Mouse (Mus musculus) CH12.LX (cell line): Measurements from ENCODE around the gene Vti1a. TPM values are rescaled to one million over a fixed set of nuclear protein-coding genes. Genes with fewer than 3 reads are reported as not detected.

Experiments
- DNase-seq: peaks from one replicate; pipeline ENCODE4 v3.0.0-alpha.2; 2013; ENCODE audit errors: extremely low read depth
- H3K27ac ChIP-seq: 2 replicates; pipeline ENCODE4 v1.5.1; 2012; ENCODE audit warnings: low read depth, mild to moderate bottlenecking, control low read depth, moderate library complexity; ENCODE audit not compliant: insufficient read depth
- H3K27me3 ChIP-seq: replicated peaks from 2 replicates; pipeline ENCODE3; 2012; ENCODE audit warnings: inconsistent platforms
- H3K36me3 ChIP-seq, 2 experiments: replicated peaks in 1 of 2; 2 replicates each; pipeline versions ENCODE3 to v1.6.1; 2012; ENCODE audit warnings: inconsistent platforms in 1 of 2, low read length in 1 of 2, mild to moderate bottlenecking in 1 of 2, mixed read lengths in 1 of 2, moderate library complexity in 1 of 2; ENCODE audit not compliant: control insufficient read depth in 1 of 2, insufficient read depth in 1 of 2
- H3K4me1 ChIP-seq, 2 experiments: 2 replicates each; pipeline ENCODE4 v1.6.1; 2012; ENCODE audit warnings: inconsistent platforms in 1 of 2, moderate library complexity in 1 of 2; ENCODE audit not compliant: insufficient read depth in 2 of 2, control insufficient read depth in 1 of 2
- H3K4me2 ChIP-seq: 2 replicates; pipeline ENCODE4 v1.6.1; 2012; ENCODE audit warnings: low read depth, mild to moderate bottlenecking, control low read depth; ENCODE audit not compliant: poor library complexity, insufficient read depth, severe bottlenecking
- H3K4me3 ChIP-seq, 3 experiments: fragments of 150-350 bp in 1 of 3; sonication (generic) in 1 of 3; replicated peaks in 1 of 3; 2 replicates each; pipeline versions ENCODE3 to v1.5.1; 2011 to 2012; ENCODE audit warnings: low read depth in 2 of 3, low read length in 2 of 3, mild to moderate bottlenecking in 2 of 3, moderate library complexity in 2 of 3, control low read depth in 1 of 3, improper control_type of control experiment in 1 of 3, inconsistent platforms in 1 of 3, mixed read lengths in 1 of 3; ENCODE audit not compliant: poor library complexity in 1 of 3
- H3K79me2 ChIP-seq: replicated peaks from 2 replicates; pipeline ENCODE4 v1.6.1; 2012; ENCODE audit warnings: mild to moderate bottlenecking, moderate library complexity; ENCODE audit not compliant: control insufficient read depth, poor library complexity, insufficient read depth, severe bottlenecking; ENCODE audit errors: extremely low read depth
- H3K9ac ChIP-seq: 2 replicates; pipeline ENCODE4 v1.6.1; 2012; ENCODE audit warnings: low read depth, mild to moderate bottlenecking, control low read depth, moderate library complexity; ENCODE audit not compliant: insufficient read depth
- H3K9me3 ChIP-seq: replicated peaks from 2 replicates; pipeline ENCODE3; 2012; ENCODE audit warnings: low read length, inconsistent platforms, mixed read lengths
- CHD1 ChIP-seq: IDR thresholded peaks from 2 replicates; pipeline ENCODE4 v1.6.1; 2012; ENCODE audit warnings: low read depth, low read length, improper control_type of control experiment, inconsistent platforms
- CHD2 ChIP-seq: IDR thresholded peaks from 2 replicates; pipeline ENCODE4 v1.6.1; 2011; ENCODE audit warnings: low read length, improper control_type of control experiment
- CTCF ChIP-seq, 2 experiments: IDR thresholded peaks in 1 of 2; conservative IDR thresholded peaks in 1 of 2; 2 replicates each; pipeline ENCODE4 v1.5.1; 2011 to 2012; ENCODE audit warnings: low read depth in 2 of 2, low read length in 2 of 2, improper control_type of control experiment in 1 of 2, inconsistent platforms in 1 of 2, mild to moderate bottlenecking in 1 of 2, moderate library complexity in 1 of 2
- EP300 ChIP-seq: IDR thresholded peaks from 2 replicates; pipeline ENCODE4 v1.6.1; 2011; ENCODE audit warnings: low read length, improper control_type of control experiment
- ETS1 ChIP-seq: conservative IDR thresholded peaks from 2 replicates; pipeline ENCODE4 v1.6.1; 2012; ENCODE audit warnings: low read depth, mild to moderate bottlenecking, inconsistent platforms, low read length, improper control_type of control experiment, moderate library complexity
- IRF4 ChIP-seq: IDR thresholded peaks from 2 replicates; pipeline ENCODE4 v1.6.1; 2014; ENCODE audit warnings: low read depth, mild to moderate bottlenecking, inconsistent platforms, low read length, improper control_type of control experiment
- MAFK ChIP-seq: IDR thresholded peaks from 2 replicates; pipeline ENCODE4 v1.6.1; 2011; ENCODE audit warnings: low read length, improper control_type of control experiment; ENCODE audit not compliant: insufficient replicate concordance
- MAZ ChIP-seq: IDR thresholded peaks from 2 replicates; pipeline ENCODE4 v1.6.1; 2012; ENCODE audit warnings: low read depth, mild to moderate bottlenecking, inconsistent platforms, low read length, improper control_type of control experiment, moderate library complexity
- MEF2A ChIP-seq: IDR thresholded peaks from 2 replicates; pipeline ENCODE4 v1.6.1; 2014; ENCODE audit warnings: low read depth, mild to moderate bottlenecking, inconsistent platforms, low read length, improper control_type of control experiment, borderline replicate concordance
- MXI1 ChIP-seq: IDR thresholded peaks from 2 replicates; pipeline ENCODE4 v1.6.1; 2011; ENCODE audit warnings: mild to moderate bottlenecking, low read depth, low read length, improper control_type of control experiment
- PAX5 ChIP-seq: IDR thresholded peaks from 2 replicates; pipeline ENCODE4 v1.6.1; 2012; ENCODE audit warnings: low read length, inconsistent platforms, mixed read lengths
- POLR2A ChIP-seq: IDR thresholded peaks from 2 replicates; pipeline ENCODE4 v1.6.1; 2011; ENCODE audit warnings: low read depth, mild to moderate bottlenecking, improper control_type of control experiment, low read length
- POLR2AphosphoS2 ChIP-seq: IDR thresholded peaks from 2 replicates; pipeline ENCODE4 v1.6.1; 2011; ENCODE audit warnings: low read depth, low read length, improper control_type of control experiment
- RAD21 ChIP-seq: IDR thresholded peaks from 2 replicates; pipeline ENCODE4 v1.6.1; 2011; ENCODE audit warnings: low read depth, mild to moderate bottlenecking, low read length, improper control_type of control experiment, moderate library complexity
- RCOR1 ChIP-seq: conservative IDR thresholded peaks from 2 replicates; pipeline ENCODE4 v1.6.1; 2012; ENCODE audit warnings: low read depth, mild to moderate bottlenecking, inconsistent platforms, low read length, improper control_type of control experiment
- SIN3A ChIP-seq: IDR thresholded peaks from 2 replicates; pipeline ENCODE4 v1.6.1; 2012; ENCODE audit warnings: low read length, improper control_type of control experiment, inconsistent platforms
- SMC3 ChIP-seq: IDR thresholded peaks from 2 replicates; pipeline ENCODE4 v1.6.1; 2011; ENCODE audit warnings: low read depth, low read length, improper control_type of control experiment
- TBP ChIP-seq: conservative IDR thresholded peaks from 2 replicates; pipeline ENCODE4 v1.6.1; 2011; ENCODE audit warnings: low read depth, low read length, improper control_type of control experiment
- TCF12 ChIP-seq: IDR thresholded peaks from 2 replicates; pipeline ENCODE4 v1.6.1; 2014; ENCODE audit warnings: low read depth, mild to moderate bottlenecking, inconsistent platforms, low read length, improper control_type of control experiment
- ZC3H11A ChIP-seq: IDR thresholded peaks from 2 replicates; pipeline ENCODE4 v1.6.1; 2012; ENCODE audit warnings: low read depth, mild to moderate bottlenecking, inconsistent platforms, low read length, improper control_type of control experiment
- dilution Hi-C: fragments of 300-500 bp; cut with MboI; formaldehyde crosslinking; loops from 2 replicates; pipeline ENCODE4 v1.14.3; 2020; ENCODE audit warnings: low sequenced_read_pairs; ENCODE audit not compliant: extremely low pct_unique_long_range_greater_than_20kb, extremely low pct_ligation_motif_present
- in situ Hi-C: fragments of 300-500 bp; cut with MboI; formaldehyde crosslinking; loops from 3 replicates; pipeline ENCODE4 v1.14.3; 2019; ENCODE audit warnings: low sequenced_read_pairs, low pct_ligation_motif_present, low pct_unique_long_range_greater_than_20kb, mixed read lengths
- polyA plus RNA-seq: library from polyadenylated mRNA; unstranded; fragments of >175 nt; gene quantifications from 2 replicates; pipeline ENCODE4 v1.2.1, GENCODE M21; 2012; ENCODE audit warnings: low read depth; ENCODE audit not compliant: insufficient read length
- total RNA-seq, 2 experiments: library from RNA; depleted of rRNA; stranded (reverse); fragments of 300-350 nt in 1 of 2; fragments of >200 nt in 1 of 2; gene quantifications; 2 replicates each; pipeline ENCODE4 v1.2.3; 2012 to 2014

Vti1a gene
- total and polyA plus RNA-seq, 3 experiments: 22.3 to 27.6 (median 23.5) TPM

- in situ Hi-C loops: no loop called here
- no peaks in the 10 kb centered on the region for H3K27me3 ChIP-seq
- peaks cover 10 to 69% of the 10 kb centered on the region in 2 experiments for H3K36me3 ChIP-seq
- H3K4me1 ChIP-seq: no peaks in the 10 kb centered on the region
- no peak overlapping the region for H3K9ac ChIP-seq
- DNase-seq: no peak
- dilution Hi-C loops: no loop called here
- H3K4me2 ChIP-seq: no peak overlapping the region
- H3K9me3 ChIP-seq: no peaks in the 10 kb centered on the region
- TF ChIP-seq CTCF (conservative IDR thresholded peaks at IDR 0.05 in 1 of 2, IDR thresholded peaks at IDR 0.05 in 1 of 2; ENCODE audit: low read depth in 2 of 2, low read length in 2 of 2) (no peak), ZC3H11A (no peak), MEF2A (no peak), CHD2 (no peak), SMC3 (no peak), EP300 (no peak), PAX5 (no peak), MAZ (no peak), CHD1 (no peak), MAFK (no peak), SIN3A (no peak), POLR2AphosphoS2 (no peak), ETS1 (no peak)
- no peak overlapping the region for H3K4me3 ChIP-seq
- H3K79me2 ChIP-seq: no peaks in the 10 kb centered on the region
- H3K27ac ChIP-seq: no peak overlapping the region
These were observed 20.3 kb downstream of the Vti1a start for GRCm38 (mm10) chr19:55336441-55336840.

GRCm38 (mm10) chr19:55337066-55337465, 21.0 kb downstream of the Vti1a start:
- no peak for TF ChIP-seq RAD21
- TF ChIP-seq RCOR1: no peak
- no peak for TF ChIP-seq MAZ
- no peak for TF ChIP-seq MXI1
- TF ChIP-seq PAX5: no peak
- no peak for TF ChIP-seq SMC3
- no peak for TF ChIP-seq CTCF (conservative IDR thresholded peaks at IDR 0.05 in 1 of 2, IDR thresholded peaks at IDR 0.05 in 1 of 2; ENCODE audit: low read depth in 2 of 2, low read length in 2 of 2)
- no peak for TF ChIP-seq MAFK
- no peak for TF ChIP-seq TCF12
- TF ChIP-seq SIN3A: no peak
- TF ChIP-seq IRF4: no peak
- no peak for TF ChIP-seq TBP
- no peak for TF ChIP-seq POLR2A
- no peak for TF ChIP-seq CHD2
- DNase-seq: no peak
- no peak overlapping the region for H3K9ac ChIP-seq
- no peak overlapping the region for H3K4me3 ChIP-seq
- H3K4me2 ChIP-seq: no peak overlapping the region
- dilution Hi-C loops: no loop called here
- no peak overlapping the region for H3K27ac ChIP-seq
- peaks cover 5 to 69% of the 10 kb centered on the region in 2 experiments for H3K36me3 ChIP-seq
- no peaks in the 10 kb centered on the region for H3K27me3 ChIP-seq
- no peaks in the 10 kb centered on the region for H3K79me2 ChIP-seq
- H3K4me1 ChIP-seq: no peaks in the 10 kb centered on the region
- in situ Hi-C loops: no loop called here
- H3K9me3 ChIP-seq: no peaks in the 10 kb centered on the region
